Mouse (Mus musculus) right cerebral cortex, postnatal 10 days (tissue): ENCODE measurements at regions not wholly inside any gene's neighbourhood (a gene's known extent, or its start where the extent isn't known, plus 50 kb on each side); places are given as distances from the start of the nearest gene placed in this dataset.

ENCODE experiments used
- DNase-seq, 2 experiments: peaks; one replicate each; pipeline ENCODE4 v3.0.0; 2021; ENCODE audit warnings: low spot score in 2 of 2

GRCm38 (mm10) chr14:71895468-71895867, 596.2 kb downstream of the Gm9195 start:
- no peak for DNase-seq

DNA sequence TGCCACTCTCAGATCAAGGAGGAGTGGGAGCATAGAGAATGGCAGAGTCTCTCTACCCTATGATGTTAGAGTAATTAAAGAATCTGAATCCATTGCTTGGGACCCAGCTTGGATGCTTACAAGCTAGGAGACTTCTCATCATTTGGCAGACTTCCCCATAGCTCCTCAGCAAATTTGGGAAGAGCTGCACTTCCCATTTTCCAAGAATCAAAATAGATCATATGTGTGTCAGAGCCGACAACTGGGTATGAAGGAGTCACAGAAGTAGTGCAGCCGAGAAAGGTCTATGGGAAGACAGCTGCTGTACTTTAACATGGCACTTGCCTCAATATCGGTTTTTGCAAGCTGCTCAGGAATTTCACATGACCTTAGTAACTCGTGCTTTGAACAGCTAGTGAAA, 596.8 kb downstream of the Gm9195 start:
- peak in 1 of 2 experiments; percentile 43 for DNase-seq

DNA sequence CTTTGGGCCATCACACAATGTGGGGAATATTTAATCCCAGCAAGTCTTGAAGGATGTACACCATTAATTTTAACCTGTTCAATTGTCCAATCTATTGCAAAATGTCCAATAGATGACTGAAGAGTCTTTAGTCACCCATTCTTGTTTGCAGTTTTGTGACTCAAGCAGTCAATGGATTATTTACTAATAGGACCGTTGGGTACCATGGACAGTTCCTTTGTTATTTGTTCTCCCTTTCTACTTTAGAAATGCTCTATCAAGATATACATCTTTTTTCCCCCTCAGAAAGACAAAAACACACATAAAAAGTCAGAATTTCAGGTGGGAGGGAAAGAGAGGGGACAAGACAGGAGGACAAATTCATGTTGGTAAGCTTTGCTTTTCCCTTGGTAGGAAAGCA, 598.3 kb downstream of the Gm9195 start:
- DNase-seq, result no peak

DNA sequence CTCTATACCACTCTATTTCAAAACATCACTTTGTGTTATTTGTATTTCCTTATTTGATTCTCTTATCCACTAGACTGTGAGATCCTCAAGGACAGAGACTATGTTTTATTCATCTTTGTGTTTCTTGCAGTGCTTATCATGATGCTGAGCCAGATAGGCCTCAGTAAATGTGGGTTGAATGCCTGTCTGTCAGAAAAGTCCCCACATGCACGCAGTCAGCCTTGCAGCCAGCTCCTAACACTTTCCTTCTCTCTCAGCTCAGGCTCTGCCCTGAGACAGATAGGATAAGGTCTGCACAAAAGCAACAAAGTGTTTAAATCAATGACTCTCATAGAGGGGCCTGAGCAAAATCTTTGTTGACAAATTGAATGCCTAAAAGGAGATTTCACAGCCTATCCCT, 600.0 kb downstream of the Gm9195 start:
- no peak for DNase-seq

GRCm38 (mm10) chr14:71882871-71883270, 608.8 kb downstream of the Gm9195 start:
- no peak for DNase-seq

GRCm38 (mm10) chr14:71845546-71845945, 646.1 kb downstream of the Gm9195 start:
- DNase-seq, result no peak

DNA sequence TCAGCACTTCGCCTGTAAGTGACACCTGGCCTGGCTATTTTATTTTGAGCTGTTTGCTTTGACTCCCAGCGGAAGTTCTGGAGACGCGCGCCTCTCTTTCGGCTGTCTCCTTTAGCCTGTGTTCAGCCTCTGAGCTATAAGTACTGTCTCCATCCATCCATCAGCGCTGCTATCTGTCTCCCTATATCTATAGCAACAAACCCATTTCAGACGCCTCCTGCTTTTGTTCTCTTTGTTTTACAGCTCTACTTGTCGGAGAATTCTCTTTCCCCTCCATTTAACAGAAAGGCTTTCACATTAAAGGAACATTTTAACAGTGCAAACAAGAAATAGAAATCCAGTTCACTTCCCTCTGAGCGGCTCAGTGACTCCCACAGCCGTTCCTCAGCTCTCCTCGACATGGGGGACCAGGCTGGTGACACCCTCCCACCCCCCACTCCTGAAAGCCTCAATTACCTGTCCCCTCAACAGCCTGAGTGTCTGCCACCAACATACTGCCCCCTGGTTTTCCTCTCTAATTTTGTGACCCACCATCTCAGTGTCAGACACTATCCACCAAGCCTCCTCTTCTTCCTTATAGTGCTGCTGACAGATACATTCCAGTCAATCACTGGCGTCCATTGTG, 682.7 kb downstream of the Gm9195 start:
- DNase-seq, result no peak

- DNase-seq, result no peak
Measured at GRCm38 (mm10) chr14:71805624-71806023, 686.0 kb downstream of the Gm9195 start.

DNA sequence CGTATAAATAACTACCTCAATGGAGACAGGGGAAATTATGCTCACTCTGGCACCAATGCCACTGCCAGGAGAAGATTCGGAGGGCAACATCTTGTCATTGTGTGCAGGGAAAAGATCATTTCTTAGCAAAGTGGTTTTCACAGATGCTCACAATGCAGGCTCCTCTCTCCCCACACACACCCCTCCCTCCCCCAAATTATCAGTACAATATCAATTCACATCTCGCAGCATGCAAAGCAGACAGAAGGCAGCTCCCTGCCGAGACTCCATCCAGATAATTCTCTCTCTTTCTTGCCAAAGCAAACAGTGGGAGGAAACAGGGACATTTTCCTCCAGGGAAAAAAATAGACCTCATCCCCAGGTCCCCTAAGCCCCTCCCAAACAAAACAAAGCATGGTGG, 691.8 kb downstream of the Gm9195 start:
- peak; percentile 27 to 36 for DNase-seq

- DNase-seq, result no peak
Measured at GRCm38 (mm10) chr14:71795713-71796112, 695.9 kb downstream of the Gm9195 start.

- no peak for DNase-seq
Measured at GRCm38 (mm10) chr14:71776990-71777525, 714.6 kb downstream of the Gm9195 start.

DNA sequence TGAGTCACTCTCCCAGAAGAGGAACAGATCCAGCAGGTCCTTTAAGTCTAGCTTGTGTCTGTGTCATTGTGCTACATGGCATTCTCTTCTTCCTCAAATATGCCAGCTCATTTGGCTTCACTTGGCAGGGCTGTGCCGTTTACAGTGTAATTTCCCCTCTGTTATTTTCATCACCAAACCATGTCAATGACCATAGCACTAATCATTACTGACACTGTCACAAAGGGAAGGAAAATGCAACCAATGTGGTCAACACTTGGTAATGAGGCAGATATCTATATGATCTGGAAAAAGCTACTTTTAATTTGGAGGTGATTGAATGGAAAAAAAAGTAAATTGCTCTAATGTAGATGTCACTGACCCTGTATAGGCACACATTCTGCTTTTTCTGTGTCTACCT, 724.8 kb downstream of the Gm9195 start:
- no peak for DNase-seq

- peak; percentile 32 to 61 for DNase-seq
Measured at GRCm38 (mm10) chr14:71728542-71728941, 763.1 kb downstream of the Gm9195 start.

GRCm38 (mm10) chr14:71723526-71723925, 768.1 kb downstream of the Gm9195 start:
- DNase-seq, result no peak

- DNase-seq, result no peak
Measured at GRCm38 (mm10) chr14:71709528-71710289, 781.9 kb downstream of the Gm9195 start.

- no peak for DNase-seq
Measured at GRCm38 (mm10) chr14:71692752-71693437, 798.7 kb downstream of the Gm9195 start.

DNA sequence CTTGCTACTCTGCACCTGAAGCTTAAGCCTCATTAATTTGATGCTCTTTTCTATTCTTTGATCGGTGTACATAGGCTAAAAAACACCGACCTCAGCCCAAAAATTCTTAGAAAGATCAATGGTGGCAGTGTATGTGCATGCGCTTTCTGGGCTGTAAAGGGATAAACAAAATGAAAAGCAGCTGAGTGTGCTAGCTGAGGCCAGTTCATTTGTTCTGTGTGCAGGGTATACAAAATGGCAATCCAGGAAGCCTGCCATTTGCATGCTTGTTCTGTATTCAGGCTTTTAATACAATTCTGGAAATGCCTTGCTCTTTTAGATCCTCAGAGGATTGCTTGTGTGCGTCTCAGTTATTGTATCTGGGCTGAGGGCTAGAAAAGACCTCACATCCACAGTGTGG, 817.1 kb downstream of the Gm9195 start:
- DNase-seq, result no peak

- DNase-seq, result peak; percentile 35 to 39
Measured at GRCm38 (mm10) chr14:71673837-71674236, 817.8 kb downstream of the Gm9195 start.

GRCm38 (mm10) chr14:71672481-71672880, 819.2 kb downstream of the Gm9195 start:
- no peak for DNase-seq

DNA sequence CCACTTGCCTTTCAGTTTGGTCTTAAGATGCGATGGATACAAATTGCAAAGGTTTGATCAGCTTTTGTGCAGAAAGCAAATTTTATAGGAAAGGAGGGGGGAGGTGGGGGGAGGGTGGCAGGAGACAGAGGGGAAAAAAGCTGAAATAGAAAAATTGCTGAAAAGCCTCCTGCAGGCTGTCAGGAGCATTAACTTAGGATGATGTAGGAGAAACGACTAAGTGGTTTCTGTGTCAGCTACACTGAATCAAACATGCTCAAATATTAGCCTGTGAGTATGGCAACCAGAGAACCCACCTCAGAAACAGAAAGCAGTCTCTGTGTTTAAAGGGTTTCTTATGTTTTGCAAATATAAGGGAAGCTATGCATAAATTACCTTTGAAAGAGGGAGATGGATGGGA, 819.6 kb downstream of the Gm9195 start:
- no peak for DNase-seq

DNA sequence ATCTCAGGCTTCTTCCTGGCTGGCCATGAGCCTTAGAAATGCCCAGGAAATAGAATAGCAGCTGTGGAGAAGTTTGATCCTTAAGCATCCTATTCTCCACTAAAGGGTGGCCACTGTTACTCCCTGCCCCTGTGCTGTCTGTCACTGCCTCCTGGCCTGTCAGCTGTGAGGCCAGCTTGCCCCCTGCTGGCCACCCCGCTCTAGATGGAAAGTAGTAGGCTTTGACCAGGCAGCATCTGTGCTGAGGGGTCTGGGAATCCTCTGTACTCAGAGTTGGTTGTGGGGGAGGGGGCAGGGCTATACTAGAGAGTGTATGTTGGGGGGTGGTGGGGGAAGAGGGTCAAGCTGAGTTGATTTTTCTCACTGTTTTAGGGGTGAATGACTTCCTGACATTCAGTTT, 821.2 kb downstream of the Gm9195 start:
- DNase-seq, result peak; percentile 45 to 68

GRCm38 (mm10) chr14:71666656-71667055, 825.0 kb downstream of the Gm9195 start:
- DNase-seq, result no peak

DNA sequence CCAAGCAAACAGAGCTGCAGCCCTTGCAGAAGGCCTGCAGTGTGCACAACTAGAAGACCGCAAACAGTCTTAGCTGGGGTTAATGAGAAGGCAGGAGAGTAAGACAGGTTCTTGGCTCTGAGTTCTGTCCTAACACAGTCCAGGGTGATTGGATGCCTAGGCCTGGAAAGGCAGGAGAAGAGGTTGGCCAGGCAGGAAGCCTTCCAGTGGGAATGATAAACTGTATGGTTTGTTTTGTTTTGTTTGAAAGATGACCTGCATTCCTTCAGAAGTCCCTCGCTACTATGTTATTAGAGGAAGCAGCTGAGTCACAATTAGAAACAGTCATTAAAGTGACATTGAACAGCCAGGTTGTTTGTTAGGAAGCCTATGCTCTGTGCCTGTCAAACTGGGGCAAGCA, 831.5 kb downstream of the Gm9195 start:
- no peak for DNase-seq
